Mouse (Mus musculus) CH12.LX (cell line): Measurements from ENCODE around the gene Plch2. TPM values are rescaled to one million over a fixed set of nuclear protein-coding genes. Genes with fewer than 3 reads are reported as not detected.

Experiments
- DNase-seq: peaks from one replicate; pipeline ENCODE4 v3.0.0-alpha.2; 2013; ENCODE audit errors: extremely low read depth
- H3K27ac ChIP-seq: 2 replicates; pipeline ENCODE4 v1.5.1; 2012; ENCODE audit warnings: low read depth, mild to moderate bottlenecking, control low read depth, moderate library complexity; ENCODE audit not compliant: insufficient read depth
- H3K27me3 ChIP-seq: replicated peaks from 2 replicates; pipeline ENCODE3; 2012; ENCODE audit warnings: inconsistent platforms
- H3K36me3 ChIP-seq, 2 experiments: replicated peaks in 1 of 2; 2 replicates each; pipeline versions ENCODE3 to v1.6.1; 2012; ENCODE audit warnings: inconsistent platforms in 1 of 2, low read length in 1 of 2, mild to moderate bottlenecking in 1 of 2, mixed read lengths in 1 of 2, moderate library complexity in 1 of 2; ENCODE audit not compliant: control insufficient read depth in 1 of 2, insufficient read depth in 1 of 2
- H3K4me1 ChIP-seq, 2 experiments: 2 replicates each; pipeline ENCODE4 v1.6.1; 2012; ENCODE audit warnings: inconsistent platforms in 1 of 2, moderate library complexity in 1 of 2; ENCODE audit not compliant: insufficient read depth in 2 of 2, control insufficient read depth in 1 of 2
- H3K4me2 ChIP-seq: 2 replicates; pipeline ENCODE4 v1.6.1; 2012; ENCODE audit warnings: low read depth, mild to moderate bottlenecking, control low read depth; ENCODE audit not compliant: poor library complexity, insufficient read depth, severe bottlenecking
- H3K4me3 ChIP-seq, 3 experiments: fragments of 150-350 bp in 1 of 3; sonication (generic) in 1 of 3; replicated peaks in 1 of 3; 2 replicates each; pipeline versions ENCODE3 to v1.5.1; 2011 to 2012; ENCODE audit warnings: low read depth in 2 of 3, low read length in 2 of 3, mild to moderate bottlenecking in 2 of 3, moderate library complexity in 2 of 3, control low read depth in 1 of 3, improper control_type of control experiment in 1 of 3, inconsistent platforms in 1 of 3, mixed read lengths in 1 of 3; ENCODE audit not compliant: poor library complexity in 1 of 3
- H3K79me2 ChIP-seq: replicated peaks from 2 replicates; pipeline ENCODE4 v1.6.1; 2012; ENCODE audit warnings: mild to moderate bottlenecking, moderate library complexity; ENCODE audit not compliant: control insufficient read depth, poor library complexity, insufficient read depth, severe bottlenecking; ENCODE audit errors: extremely low read depth
- H3K9ac ChIP-seq: 2 replicates; pipeline ENCODE4 v1.6.1; 2012; ENCODE audit warnings: low read depth, mild to moderate bottlenecking, control low read depth, moderate library complexity; ENCODE audit not compliant: insufficient read depth
- H3K9me3 ChIP-seq: replicated peaks from 2 replicates; pipeline ENCODE3; 2012; ENCODE audit warnings: low read length, inconsistent platforms, mixed read lengths
- BHLHE40 ChIP-seq: IDR thresholded peaks from 2 replicates; pipeline ENCODE4 v1.6.1; 2011; ENCODE audit warnings: mild to moderate bottlenecking, low read depth, low read length, improper control_type of control experiment
- CHD2 ChIP-seq: IDR thresholded peaks from 2 replicates; pipeline ENCODE4 v1.6.1; 2011; ENCODE audit warnings: low read length, improper control_type of control experiment
- EP300 ChIP-seq: IDR thresholded peaks from 2 replicates; pipeline ENCODE4 v1.6.1; 2011; ENCODE audit warnings: low read length, improper control_type of control experiment
- ETS1 ChIP-seq: conservative IDR thresholded peaks from 2 replicates; pipeline ENCODE4 v1.6.1; 2012; ENCODE audit warnings: low read depth, mild to moderate bottlenecking, inconsistent platforms, low read length, improper control_type of control experiment, moderate library complexity
- HCFC1 ChIP-seq: IDR thresholded peaks from 2 replicates; pipeline ENCODE4 v1.6.1; 2012; ENCODE audit warnings: low read depth, mild to moderate bottlenecking, inconsistent platforms, low read length, improper control_type of control experiment
- IRF4 ChIP-seq: IDR thresholded peaks from 2 replicates; pipeline ENCODE4 v1.6.1; 2014; ENCODE audit warnings: low read depth, mild to moderate bottlenecking, inconsistent platforms, low read length, improper control_type of control experiment
- JUND ChIP-seq: conservative IDR thresholded peaks from 2 replicates; pipeline ENCODE4 v1.6.1; 2011; ENCODE audit warnings: low read depth, low read length, improper control_type of control experiment
- KAT2A ChIP-seq: IDR thresholded peaks from 2 replicates; pipeline ENCODE4 v1.6.1; 2012; ENCODE audit warnings: low read length, improper control_type of control experiment, inconsistent platforms; ENCODE audit not compliant: insufficient replicate concordance
- MAFK ChIP-seq: IDR thresholded peaks from 2 replicates; pipeline ENCODE4 v1.6.1; 2011; ENCODE audit warnings: low read length, improper control_type of control experiment; ENCODE audit not compliant: insufficient replicate concordance
- MAX ChIP-seq: IDR thresholded peaks from 2 replicates; pipeline ENCODE4 v1.6.1; 2011; ENCODE audit warnings: low read length, improper control_type of control experiment
- MEF2A ChIP-seq: IDR thresholded peaks from 2 replicates; pipeline ENCODE4 v1.6.1; 2014; ENCODE audit warnings: low read depth, mild to moderate bottlenecking, inconsistent platforms, low read length, improper control_type of control experiment, borderline replicate concordance
- MXI1 ChIP-seq: IDR thresholded peaks from 2 replicates; pipeline ENCODE4 v1.6.1; 2011; ENCODE audit warnings: mild to moderate bottlenecking, low read depth, low read length, improper control_type of control experiment
- NRF1 ChIP-seq: IDR thresholded peaks from 2 replicates; pipeline ENCODE4 v1.6.1; 2014; ENCODE audit warnings: low read depth, mild to moderate bottlenecking, inconsistent platforms, low read length, improper control_type of control experiment, moderate library complexity
- PAX5 ChIP-seq: IDR thresholded peaks from 2 replicates; pipeline ENCODE4 v1.6.1; 2012; ENCODE audit warnings: low read length, inconsistent platforms, mixed read lengths
- SMC3 ChIP-seq: IDR thresholded peaks from 2 replicates; pipeline ENCODE4 v1.6.1; 2011; ENCODE audit warnings: low read depth, low read length, improper control_type of control experiment
- TBP ChIP-seq: conservative IDR thresholded peaks from 2 replicates; pipeline ENCODE4 v1.6.1; 2011; ENCODE audit warnings: low read depth, low read length, improper control_type of control experiment
- UBTF ChIP-seq: IDR thresholded peaks from 2 replicates; pipeline ENCODE4 v1.6.1; 2012; ENCODE audit warnings: low read depth, mild to moderate bottlenecking, inconsistent platforms, low read length, improper control_type of control experiment, moderate library complexity
- USF2 ChIP-seq: conservative IDR thresholded peaks from 2 replicates; pipeline ENCODE4 v1.6.1; 2011; ENCODE audit warnings: low read depth, low read length, improper control_type of control experiment
- ZKSCAN1 ChIP-seq: IDR thresholded peaks from 2 replicates; pipeline ENCODE4 v1.6.1; 2012; ENCODE audit warnings: low read depth, inconsistent platforms, low read length, improper control_type of control experiment, borderline replicate concordance
- ZMIZ1 ChIP-seq: IDR thresholded peaks from 2 replicates; pipeline ENCODE4 v1.6.1; 2012; ENCODE audit warnings: low read depth, mild to moderate bottlenecking, inconsistent platforms, low read length, improper control_type of control experiment
- ZNF384 ChIP-seq: IDR thresholded peaks from 2 replicates; pipeline ENCODE4 v1.6.1; 2012; ENCODE audit warnings: low read depth, low read length, improper control_type of control experiment, inconsistent platforms
- dilution Hi-C: fragments of 300-500 bp; cut with MboI; formaldehyde crosslinking; loops from 2 replicates; pipeline ENCODE4 v1.14.3; 2020; ENCODE audit warnings: low sequenced_read_pairs; ENCODE audit not compliant: extremely low pct_unique_long_range_greater_than_20kb, extremely low pct_ligation_motif_present
- in situ Hi-C: fragments of 300-500 bp; cut with MboI; formaldehyde crosslinking; loops from 3 replicates; pipeline ENCODE4 v1.14.3; 2019; ENCODE audit warnings: low sequenced_read_pairs, low pct_ligation_motif_present, low pct_unique_long_range_greater_than_20kb, mixed read lengths
- polyA plus RNA-seq: library from polyadenylated mRNA; unstranded; fragments of >175 nt; gene quantifications from 2 replicates; pipeline ENCODE4 v1.2.1, GENCODE M21; 2012; ENCODE audit warnings: low read depth; ENCODE audit not compliant: insufficient read length
- total RNA-seq, 2 experiments: library from RNA; depleted of rRNA; stranded (reverse); fragments of 300-350 nt in 1 of 2; fragments of >200 nt in 1 of 2; gene quantifications; 2 replicates each; pipeline ENCODE4 v1.2.3; 2012 to 2014

Gene Plch2
- total and polyA plus RNA-seq, 3 experiments: 0.04 to 0.47 (median 0.17) TPM

DNA sequence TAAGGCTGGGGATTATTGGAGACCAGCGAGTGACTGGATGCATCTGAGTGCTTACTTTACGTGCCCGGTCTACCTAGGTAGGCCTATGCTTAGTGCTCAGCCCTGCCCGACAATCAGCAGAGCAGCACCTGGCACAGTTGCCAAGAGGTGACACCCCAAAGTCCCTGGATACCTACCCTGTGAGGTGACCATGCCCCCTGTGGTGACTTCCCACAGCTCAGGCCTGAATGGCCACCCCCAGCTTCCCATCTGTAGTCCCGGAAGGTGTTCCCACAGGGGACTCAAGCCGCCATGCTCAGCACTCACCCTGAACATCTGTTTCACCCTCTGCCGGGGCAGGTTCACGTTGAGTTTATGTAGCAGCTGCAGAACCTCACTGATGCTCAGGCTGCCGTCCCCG lies 50.3 kb downstream of the Plch2 start:
- TF ChIP-seq BHLHE40 (no peak), TBP (no peak), MAX (no peak), ZMIZ1 (no peak), EP300 (no peak), PAX5 (no peak), NRF1 (no peak), JUND (no peak), MXI1 (no peak), ZKSCAN1 (no peak), HCFC1 (no peak)
- TF ChIP-seq, all 38 proteins: peak for 0
- Histone ChIP-seq H3K4me3 (no peak overlapping the region), H3K27ac (no peak overlapping the region), H3K4me2 (no peak overlapping the region), H3K9ac (no peak overlapping the region), H3K36me3 (no peaks in the 10 kb centered on the region), H3K9me3 (no peaks in the 10 kb centered on the region), H3K27me3 (peaks cover 96% of the 10 kb centered on the region), H3K79me2 (no peaks in the 10 kb centered on the region), H3K4me1 (no peaks in the 10 kb centered on the region)
- no peak for DNase-seq
- in situ Hi-C loops: no loop called here
- dilution Hi-C loops: no loop called here

DNA sequence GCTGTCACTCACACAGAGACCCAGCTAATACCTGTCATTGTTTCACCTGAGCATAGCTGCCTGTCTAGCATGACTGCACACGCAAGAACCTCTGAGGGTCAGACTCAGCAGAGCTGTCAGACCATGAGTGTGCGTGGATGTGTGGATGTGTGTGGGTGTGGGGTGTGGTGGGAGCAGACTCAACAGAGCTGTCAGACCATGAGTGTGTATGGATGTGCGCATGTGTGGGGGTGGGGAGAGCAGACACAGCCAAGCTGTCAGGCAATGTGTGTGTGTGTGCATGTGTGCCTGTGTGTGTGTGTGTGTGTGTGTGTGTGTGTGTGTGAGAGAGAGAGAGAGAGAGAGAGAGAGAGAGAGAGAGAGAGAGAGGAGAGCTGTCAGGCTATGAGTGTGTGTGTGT lies 51.3 kb downstream of the Plch2 start:
- H3K4me1 ChIP-seq: no peaks in the 10 kb centered on the region
- TF ChIP-seq USF2 (no peak), ZKSCAN1 (no peak), IRF4 (no peak), MAFK (no peak), TBP (no peak), UBTF (no peak), ETS1 (no peak), HCFC1 (no peak), PAX5 (no peak), CHD2 (no peak), ZNF384 (no peak), MEF2A (no peak), BHLHE40 (no peak), KAT2A (no peak), SMC3 (no peak), ZMIZ1 (no peak)
- no peaks in the 10 kb centered on the region for H3K36me3 ChIP-seq
- in situ Hi-C loops (no loop called here), dilution Hi-C loops (no loop called here)
- no peaks in the 10 kb centered on the region for H3K79me2 ChIP-seq
- no peak for DNase-seq
- H3K4me2 ChIP-seq: no peak overlapping the region
- H3K27ac ChIP-seq: no peak overlapping the region
- no peak overlapping the region for H3K4me3 ChIP-seq
- no peak overlapping the region for H3K9ac ChIP-seq
- H3K9me3 ChIP-seq: no peaks in the 10 kb centered on the region
- H3K27me3 ChIP-seq: peaks cover 94% of the 10 kb centered on the region
